Mouse (Mus musculus): Measurements from ENCODE around the gene Med27. TPM values are rescaled to one million over a fixed set of nuclear protein-coding genes. Genes with fewer than 3 reads are reported as not detected.

Med27 gene
- polyA plus RNA-seq, 1 experiment = 44.0 TPM

DNA sequence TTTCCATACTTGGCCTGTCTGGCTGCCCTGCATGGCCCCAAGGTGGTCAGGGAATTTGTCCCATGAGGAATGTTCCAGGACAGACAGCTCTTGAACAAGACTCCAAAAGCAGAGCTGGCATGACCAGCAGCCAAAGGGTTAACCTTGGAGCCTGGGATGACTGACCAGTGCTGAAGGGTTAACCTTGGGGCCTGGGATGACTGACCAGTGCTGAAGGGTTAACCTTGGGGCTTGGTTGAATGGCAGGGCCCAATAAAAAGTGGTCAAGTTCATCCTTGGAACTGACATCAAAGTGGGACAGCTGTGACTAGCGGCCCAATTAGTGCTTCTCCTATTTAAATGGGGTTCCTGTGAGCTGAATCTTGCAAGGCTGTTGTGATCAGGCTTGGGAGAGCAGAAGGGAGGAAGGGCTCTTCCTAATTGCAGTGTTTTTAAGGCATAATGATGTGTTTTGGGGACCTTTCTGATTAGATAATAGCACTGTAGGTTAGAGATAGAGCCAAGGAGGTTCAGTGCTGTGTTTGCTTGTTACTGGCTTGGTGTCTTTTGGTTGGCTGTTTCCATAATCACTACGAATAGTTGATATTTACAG, 97.1 kb downstream of the Med27 start:
- Histone ChIP-seq H3ac (ENCODE audit: control insufficient read depth, insufficient read length) (no peak overlapping the region), H3K4me2 (ENCODE audit: low read depth) (no peak overlapping the region), H3K27me3 (ENCODE audit: control insufficient read depth, insufficient read depth, insufficient read length) (no peaks in the 10 kb centered on the region), H3K36me3 (ENCODE audit: control insufficient read depth, insufficient read depth) (no peaks in the 10 kb centered on the region), H3K79me2 (ENCODE audit: control insufficient read depth, insufficient read depth) (no peaks in the 10 kb centered on the region), H3K4me3 (no peak overlapping the region)
- TF ChIP-seq POLR2A (IDR thresholded peaks at IDR 0.05; ENCODE audit: insufficient read length, low read depth) (no peak), SRF (IDR thresholded peaks at IDR 0.05; ENCODE audit: control insufficient read depth, insufficient read length, low read depth) (no peak), CEBPB (IDR thresholded peaks at IDR 0.05; ENCODE audit: insufficient read depth, poor library complexity, severe bottlenecking) (no peak), TCF3 (IDR thresholded peaks at IDR 0.05; ENCODE audit: insufficient read length, low read depth) (no peak), MAX (IDR thresholded peaks at IDR 0.05; ENCODE audit: low read depth) (no peak), E2F4 (IDR thresholded peaks at IDR 0.05; ENCODE audit: insufficient read depth) (no peak), POLR2AphosphoS2 (IDR thresholded peaks at IDR 0.05; ENCODE audit: insufficient read length, low read depth) (no peak), MYOG (IDR thresholded peaks at IDR 0.05; ENCODE audit: control insufficient read depth in 1 of 3, insufficient read depth in 1 of 3, insufficient read length in 2 of 3, low read depth in 2 of 3) (no peak), REST (IDR thresholded peaks at IDR 0.05; ENCODE audit: insufficient read depth, insufficient read length) (no peak), MYOD1 (IDR thresholded peaks at IDR 0.05; ENCODE audit: control insufficient read depth in 1 of 3, insufficient read length in 2 of 3, low read depth in 2 of 3) (no peak)

GRCm38 (mm10) chr2:29448476-29449002, 101.9 kb downstream of the Med27 start:
- no peaks in the 10 kb centered on the region for H3K79me2 ChIP-seq (ENCODE audit: control insufficient read depth, insufficient read depth)
- no peak overlapping the region for H3K4me3 ChIP-seq
- no peak for TF ChIP-seq TCF12 (IDR thresholded peaks at IDR 0.05; ENCODE audit: insufficient read depth, poor library complexity, severe bottlenecking)
- TF ChIP-seq TCF3 (IDR thresholded peaks at IDR 0.05; ENCODE audit: insufficient read length, low read depth) = no peak
- no peak for TF ChIP-seq MYOD1 (IDR thresholded peaks at IDR 0.05; ENCODE audit: control insufficient read depth in 1 of 3, insufficient read length in 2 of 3, low read depth in 2 of 3)
- no peak for TF ChIP-seq REST (IDR thresholded peaks at IDR 0.05; ENCODE audit: insufficient read depth, insufficient read length)
- no peak for TF ChIP-seq CEBPB (IDR thresholded peaks at IDR 0.05; ENCODE audit: insufficient read depth, poor library complexity, severe bottlenecking)
- TF ChIP-seq MYOG (IDR thresholded peaks at IDR 0.05; ENCODE audit: control insufficient read depth in 1 of 3, insufficient read depth in 1 of 3, insufficient read length in 2 of 3, low read depth in 2 of 3) = no peak
- TF ChIP-seq USF1 (IDR thresholded peaks at IDR 0.05; ENCODE audit: low read depth) = no peak
- no peak for TF ChIP-seq POLR2A (IDR thresholded peaks at IDR 0.05; ENCODE audit: insufficient read length, low read depth)
- TF ChIP-seq SRF (IDR thresholded peaks at IDR 0.05; ENCODE audit: control insufficient read depth, insufficient read length, low read depth) = no peak
- no peak for TF ChIP-seq POLR2AphosphoS2 (IDR thresholded peaks at IDR 0.05; ENCODE audit: insufficient read length, low read depth)
- TF ChIP-seq E2F4 (IDR thresholded peaks at IDR 0.05; ENCODE audit: insufficient read depth) = no peak
- no peak for TF ChIP-seq MAX (IDR thresholded peaks at IDR 0.05; ENCODE audit: low read depth)
- no peak overlapping the region for H3ac ChIP-seq (ENCODE audit: control insufficient read depth, insufficient read length)
- H3K4me2 ChIP-seq (ENCODE audit: low read depth) = no peak overlapping the region
- no peaks in the 10 kb centered on the region for H3K27me3 ChIP-seq (ENCODE audit: control insufficient read depth, insufficient read depth, insufficient read length)
- no peaks in the 10 kb centered on the region for H3K36me3 ChIP-seq (ENCODE audit: control insufficient read depth, insufficient read depth)

DNA sequence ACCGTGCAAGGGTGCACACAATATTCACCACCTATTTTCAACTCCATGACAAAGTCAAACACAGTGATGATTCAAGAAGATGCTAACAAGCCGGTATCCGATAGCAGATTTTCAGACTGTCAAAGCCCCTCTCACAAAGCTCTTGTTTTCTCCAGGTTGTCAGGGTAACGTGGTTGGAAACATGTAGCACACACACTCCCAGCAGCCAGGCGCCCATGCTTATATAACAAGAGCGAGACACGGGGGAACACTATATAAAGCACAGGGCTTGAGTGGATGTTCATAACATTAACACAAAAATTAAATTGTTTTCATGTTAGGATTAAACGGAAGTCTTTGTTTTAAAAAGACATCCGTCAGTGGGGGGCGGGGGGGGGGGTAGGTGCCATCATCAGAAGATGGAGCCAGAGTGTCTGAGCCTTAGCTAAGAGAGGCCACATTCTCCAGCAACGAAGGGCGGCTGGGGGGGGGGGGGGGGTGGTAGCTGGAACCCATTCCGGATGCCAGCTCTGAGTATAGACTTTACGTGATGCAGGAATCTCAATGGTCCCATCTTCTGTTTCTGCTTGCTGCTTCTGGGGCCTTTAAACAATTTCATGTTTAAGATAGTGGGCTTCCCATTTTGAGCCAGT, 104.9 kb downstream of the Med27 start:
- Histone ChIP-seq H3K36me3 (ENCODE audit: control insufficient read depth, insufficient read depth) (no peaks in the 10 kb centered on the region), H3K4me2 (ENCODE audit: low read depth) (no peak overlapping the region), H3K27me3 (ENCODE audit: control insufficient read depth, insufficient read depth, insufficient read length) (no peaks in the 10 kb centered on the region), H3ac (ENCODE audit: control insufficient read depth, insufficient read length) (no peak overlapping the region), H3K79me2 (ENCODE audit: control insufficient read depth, insufficient read depth) (no peaks in the 10 kb centered on the region), H3K4me3 (no peak overlapping the region)
- TF ChIP-seq CEBPB (IDR thresholded peaks at IDR 0.05; ENCODE audit: insufficient read depth, poor library complexity, severe bottlenecking) = no peak
- TF ChIP-seq SRF (IDR thresholded peaks at IDR 0.05; ENCODE audit: control insufficient read depth, insufficient read length, low read depth) = no peak
- no peak for TF ChIP-seq POLR2A (IDR thresholded peaks at IDR 0.05; ENCODE audit: insufficient read length, low read depth)

DNA sequence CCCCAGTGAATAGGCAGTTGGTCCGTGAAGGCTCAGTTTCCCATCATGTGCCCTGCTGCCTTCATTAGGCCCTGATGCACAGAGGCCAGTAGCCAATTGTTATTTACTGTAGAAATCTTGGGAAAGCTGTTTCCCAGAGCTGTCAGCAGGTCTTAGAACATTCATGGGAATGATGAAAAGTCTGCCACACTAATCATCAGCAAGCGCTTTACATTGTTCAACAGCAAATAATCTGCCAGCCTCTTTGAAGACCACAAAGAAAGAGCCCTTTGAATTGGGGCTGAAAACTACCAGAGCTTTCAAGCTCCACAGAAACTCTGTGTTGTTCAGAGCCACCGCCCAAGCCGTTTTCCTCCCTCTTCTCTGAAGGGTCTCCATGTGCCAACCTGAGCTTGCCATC, 106.8 kb downstream of the Med27 start:
- no peaks in the 10 kb centered on the region for H3K79me2 ChIP-seq (ENCODE audit: control insufficient read depth, insufficient read depth)
- no peak overlapping the region for H3K4me2 ChIP-seq (ENCODE audit: low read depth)
- H3K4me3 ChIP-seq = no peak overlapping the region
- no peak overlapping the region for H3ac ChIP-seq (ENCODE audit: control insufficient read depth, insufficient read length)
- H3K27me3 ChIP-seq (ENCODE audit: control insufficient read depth, insufficient read depth, insufficient read length) = no peaks in the 10 kb centered on the region
- TF ChIP-seq MYOD1 (IDR thresholded peaks at IDR 0.05; ENCODE audit: control insufficient read depth in 1 of 3, insufficient read length in 2 of 3, low read depth in 2 of 3) (no peak), TCF12 (IDR thresholded peaks at IDR 0.05; ENCODE audit: insufficient read depth, poor library complexity, severe bottlenecking) (no peak), MAX (IDR thresholded peaks at IDR 0.05; ENCODE audit: low read depth) (no peak), USF1 (IDR thresholded peaks at IDR 0.05; ENCODE audit: low read depth) (no peak)
- H3K36me3 ChIP-seq (ENCODE audit: control insufficient read depth, insufficient read depth) = no peaks in the 10 kb centered on the region

GRCm38 (mm10) chr2:29456631-29457320, 110.2 kb downstream of the Med27 start:
- H3K79me2 ChIP-seq (ENCODE audit: control insufficient read depth, insufficient read depth) = no peaks in the 10 kb centered on the region
- H3K4me2 ChIP-seq (ENCODE audit: low read depth) = no peak overlapping the region
- H3K4me3 ChIP-seq = no peak overlapping the region
- no peaks in the 10 kb centered on the region for H3K36me3 ChIP-seq (ENCODE audit: control insufficient read depth, insufficient read depth)
- TF ChIP-seq MYOG (IDR thresholded peaks at IDR 0.05; ENCODE audit: control insufficient read depth in 1 of 3, insufficient read depth in 1 of 3, insufficient read length in 2 of 3, low read depth in 2 of 3) = no peak
- no peak for TF ChIP-seq USF1 (IDR thresholded peaks at IDR 0.05; ENCODE audit: low read depth)
- no peak for TF ChIP-seq REST (IDR thresholded peaks at IDR 0.05; ENCODE audit: insufficient read depth, insufficient read length)
- no peak for TF ChIP-seq MAX (IDR thresholded peaks at IDR 0.05; ENCODE audit: low read depth)
- no peak for TF ChIP-seq MYOD1 (IDR thresholded peaks at IDR 0.05; ENCODE audit: control insufficient read depth in 1 of 3, insufficient read length in 2 of 3, low read depth in 2 of 3)
- TF ChIP-seq E2F4 (IDR thresholded peaks at IDR 0.05; ENCODE audit: insufficient read depth) = no peak
- TF ChIP-seq POLR2A (IDR thresholded peaks at IDR 0.05; ENCODE audit: insufficient read length, low read depth) = no peak
- no peak for TF ChIP-seq TCF3 (IDR thresholded peaks at IDR 0.05; ENCODE audit: insufficient read length, low read depth)
- no peak for TF ChIP-seq SRF (IDR thresholded peaks at IDR 0.05; ENCODE audit: control insufficient read depth, insufficient read length, low read depth)
- no peak for TF ChIP-seq POLR2AphosphoS2 (IDR thresholded peaks at IDR 0.05; ENCODE audit: insufficient read length, low read depth)
- TF ChIP-seq CEBPB (IDR thresholded peaks at IDR 0.05; ENCODE audit: insufficient read depth, poor library complexity, severe bottlenecking) = no peak
- no peak overlapping the region for H3ac ChIP-seq (ENCODE audit: control insufficient read depth, insufficient read length)
- H3K27me3 ChIP-seq (ENCODE audit: control insufficient read depth, insufficient read depth, insufficient read length) = no peaks in the 10 kb centered on the region

All from myocyte (in vitro differentiated cells).